Mouse (Mus musculus) activated CD4-positive, CD25-positive, alpha-beta regulatory T cell (primary cell): ENCODE measurements around the gene Edf1. TPM values are rescaled to one million over a fixed set of nuclear protein-coding genes. Genes with fewer than 3 reads are reported as not detected.

ENCODE experiments used
- polyA plus RNA-seq, 2 experiments: library from polyadenylated mRNA; unstranded; fragments of 100-300 nt; shearing (Covaris generic); gene quantifications; one replicate each; pipeline ENCODE4 v1.2.1; 2017

The Edf1 gene
- 100 to 1,000 TPM; 327 to 440 TPM for polyA plus RNA-seq

GRCm38 (mm10) chr2:25557221-25557963 lies at the start of gene Edf1:
TSS of gene Edf1 (plus strand) at chr2:25557847.

DNA sequence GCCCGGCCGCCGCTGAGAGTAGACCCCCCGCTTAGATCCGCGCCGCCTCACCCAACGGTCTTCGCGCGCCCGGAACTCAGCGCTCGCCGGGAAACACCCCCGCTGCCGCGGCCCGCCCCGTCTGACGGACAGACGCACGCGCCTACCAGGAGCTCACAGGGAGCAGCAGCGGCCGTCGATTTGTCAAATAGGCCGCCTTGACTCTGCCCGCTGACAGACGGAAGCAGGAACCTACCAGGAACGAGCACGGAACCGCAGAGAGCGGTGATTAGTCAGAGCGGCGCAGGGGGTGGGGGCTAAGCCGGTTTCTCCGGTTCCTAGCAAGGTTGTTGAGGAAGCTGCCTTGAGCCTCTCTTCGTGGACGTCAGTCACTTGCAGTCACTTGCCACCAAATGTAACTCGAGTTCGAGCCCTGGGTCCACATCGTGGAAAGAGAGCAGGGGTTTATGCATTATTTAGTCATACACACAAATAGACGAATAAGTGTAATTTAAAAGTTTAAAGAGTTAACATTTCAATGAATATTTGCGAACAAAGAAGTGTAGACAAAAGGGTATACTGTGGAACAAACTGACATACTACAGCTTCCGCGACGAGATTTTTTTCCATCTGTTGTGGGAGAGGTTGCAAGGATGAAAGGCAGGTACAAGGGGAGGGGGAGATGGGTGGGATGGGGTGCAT lies 10.7 kb upstream of the Edf1 start, which contains the start of gene Traf2:
Traf2 (minus strand) TSS at position 130 of the 681 bp plus-strand sequence.

DNA sequence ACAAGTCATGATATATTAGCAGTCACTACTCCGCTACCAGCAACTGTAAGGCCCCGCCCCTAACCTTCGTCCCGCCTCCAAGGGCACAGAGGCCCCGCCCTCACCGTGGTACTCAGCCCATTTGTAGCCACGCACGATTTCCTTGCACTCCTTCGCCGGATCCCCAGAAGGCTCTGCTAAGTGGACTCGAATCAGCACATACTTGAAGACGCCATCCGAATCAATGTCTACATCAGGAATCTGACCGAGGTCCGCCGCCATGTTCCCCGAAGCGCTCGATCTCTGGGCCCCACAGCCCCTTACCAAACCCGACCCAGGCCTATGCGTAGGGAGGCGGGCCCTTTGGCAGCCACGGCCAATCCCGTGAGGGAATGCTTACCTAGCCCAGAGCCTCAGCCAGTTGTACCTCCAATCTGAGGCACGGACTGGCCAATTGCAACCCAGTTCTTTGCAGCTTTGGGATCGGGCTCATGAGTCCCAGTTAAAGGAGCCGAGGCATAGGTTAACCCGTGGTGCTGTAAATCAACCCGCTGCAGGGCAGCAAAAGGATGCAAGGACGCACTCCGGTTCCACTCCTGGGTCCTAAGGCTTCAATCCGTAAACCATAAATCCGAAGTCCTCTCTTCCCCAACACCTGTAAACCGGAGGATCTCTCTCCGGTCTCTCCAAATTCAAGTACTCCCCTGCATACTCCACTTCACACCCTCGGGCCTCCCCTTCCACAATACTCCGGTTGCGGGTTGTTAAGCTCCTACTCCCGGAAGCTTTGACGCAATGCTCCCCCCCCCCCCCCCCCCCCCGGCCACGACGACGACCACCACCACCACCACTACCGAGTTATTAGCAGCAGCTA lies 17.2 kb downstream of the Edf1 start, which contains the start of the genes Mamdc4 and Phpt1:
Mamdc4 (minus strand) TSS at position 267 of the 853 bp plus-strand sequence.
Phpt1 (minus strand) TSS at position 646 of the 853 bp plus-strand sequence.

GRCm38 (mm10) chr2:25581294-25581864 lies 23.7 kb downstream of the Edf1 start, which contains the start of gene Ajm1:
TSS of gene Ajm1 (minus strand) at chr2:25581757.

DNA sequence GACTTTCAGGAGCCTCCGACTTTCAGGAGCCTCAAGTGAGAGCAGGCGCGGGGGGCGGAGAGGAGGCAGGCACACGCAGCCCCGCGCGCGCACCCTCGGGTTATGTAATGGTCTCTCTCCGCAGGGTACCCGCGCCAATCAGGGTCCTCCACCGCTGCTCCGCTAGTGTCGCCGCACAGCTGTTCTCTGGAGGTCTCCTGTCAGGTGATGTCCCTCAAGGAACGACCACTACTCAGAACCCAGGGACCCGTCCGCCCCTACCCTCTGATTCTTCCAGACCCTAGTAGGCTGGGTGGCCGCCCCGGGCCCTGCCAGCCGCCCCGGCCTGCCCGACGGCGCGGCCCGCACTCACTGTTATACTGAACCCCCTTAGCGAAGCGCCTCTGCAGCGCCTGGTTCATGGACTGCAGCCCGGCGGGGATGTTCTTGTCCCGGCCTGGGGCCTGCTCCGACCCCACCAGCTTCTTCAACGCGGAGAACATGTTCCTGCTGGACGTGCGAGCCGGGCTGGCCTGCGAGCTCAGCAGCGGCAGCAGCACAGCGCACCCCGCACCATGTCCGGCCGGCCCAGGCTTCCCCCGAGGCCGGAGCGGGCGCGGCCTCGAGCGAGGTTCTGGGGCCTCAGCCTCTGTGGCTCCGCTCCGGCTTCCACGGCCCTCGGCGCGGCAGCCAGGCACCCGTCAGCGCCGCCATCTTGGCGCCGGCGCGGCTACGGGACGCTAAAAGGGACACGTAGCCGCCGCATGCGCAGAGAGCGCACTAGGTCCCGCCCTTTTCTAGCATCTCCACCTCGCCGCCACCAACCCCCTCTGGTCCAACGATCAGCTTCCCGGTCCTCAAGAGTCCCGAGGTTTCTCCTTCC lies 50.3 kb downstream of the Edf1 start, which contains the start of gene Rabl6:
Rabl6 (minus strand) TSS at position 761 of the 862 bp plus-strand sequence.

Other genes starting within 250 kb of the Edf1 start
- gene Grin1, start 238.7 kb upstream of the Edf1 start, polyA plus RNA-seq, result under 1 TPM; 0.10 to 0.39 TPM
- gene Man1b1, start 225.5 kb upstream of the Edf1 start, polyA plus RNA-seq, result 10 to 100 TPM; 17.2 to 17.6 TPM
- gene Dpp7, start 201.5 kb upstream of the Edf1 start, polyA plus RNA-seq, result 10 to 100 TPM; 13.0 to 16.1 TPM
- 10 to 100 TPM; 50.7 to 71.9 TPM for gene Uap1l1, start 192.2 kb upstream of the Edf1 start, polyA plus RNA-seq
- 1 to 10 TPM; 4.3 to 6.6 TPM for gene Sapcd2, start 185.5 kb upstream of the Edf1 start, polyA plus RNA-seq
- under 1 TPM in 1 of 2 experiments, not detected in 1; 0.17 TPM for gene Entpd2, start 162.0 kb upstream of the Edf1 start, polyA plus RNA-seq
- gene Npdc1, start 158.5 kb upstream of the Edf1 start, polyA plus RNA-seq, result 1 to 10 TPM; 1.1 to 4.0 TPM
- gene Fut7, start 134.6 kb upstream of the Edf1 start, polyA plus RNA-seq, result 10 to 100 TPM; 13.1 to 35.9 TPM
- 10 to 100 TPM; 20.5 to 67.6 TPM for gene Abca2, start 129.1 kb upstream of the Edf1 start, polyA plus RNA-seq
- gene Clic3, start 101.0 kb upstream of the Edf1 start, polyA plus RNA-seq, result 1 to 10 TPM; 1.1 to 2.4 TPM
- gene Paxx, start 96.8 kb upstream of the Edf1 start, polyA plus RNA-seq, result 100 to 1,000 TPM in 1 of 2 experiments, 10 to 100 TPM in 1; 95.9 to 106 TPM
- under 1 TPM in 1 of 2 experiments, not detected in 1; 0.63 TPM for gene Ptgds, start 87.8 kb upstream of the Edf1 start, polyA plus RNA-seq
- not detected for gene Lcn12, start 63.9 kb upstream of the Edf1 start, polyA plus RNA-seq
- gene Fbxw5, start 57.1 kb upstream of the Edf1 start, polyA plus RNA-seq, result 10 to 100 TPM; 64.4 to 86.7 TPM
- 1 to 10 TPM; 5.9 to 6.1 TPM for gene C8g, start 56.1 kb upstream of the Edf1 start, polyA plus RNA-seq
- gene Traf2, start 10.9 kb upstream of the Edf1 start, polyA plus RNA-seq, result 10 to 100 TPM; 52.5 to 80.6 TPM
- gene Mamdc4, start 17.0 kb downstream of the Edf1 start, polyA plus RNA-seq, result 1 to 10 TPM; 1.2 to 1.8 TPM
- 10 to 100 TPM; 51.3 to 89.9 TPM for gene Phpt1, start 17.4 kb downstream of the Edf1 start, polyA plus RNA-seq
- gene Ajm1, start 23.9 kb downstream of the Edf1 start, polyA plus RNA-seq, result under 1 TPM; 0.58 to 0.69 TPM
- gene Rabl6, start 50.7 kb downstream of the Edf1 start, polyA plus RNA-seq, result 10 to 100 TPM; 30.8 to 31.8 TPM
- gene Ccdc183, start 59.8 kb downstream of the Edf1 start, polyA plus RNA-seq, result not detected
- 1 to 10 TPM; 1.2 to 4.9 TPM for gene Tmem141, start 64.2 kb downstream of the Edf1 start, polyA plus RNA-seq
- 1 to 10 TPM; 4.7 to 8.3 TPM for gene Fcna, start 70.2 kb downstream of the Edf1 start, polyA plus RNA-seq
- not detected for gene Lcn8, start 95.3 kb downstream of the Edf1 start, polyA plus RNA-seq
- not detected for gene Lcn5, start 100.1 kb downstream of the Edf1 start, polyA plus RNA-seq
- gene Lcn6, start 118.9 kb downstream of the Edf1 start, polyA plus RNA-seq, result under 1 TPM in 1 of 2 experiments, not detected in 1; 0.60 TPM
- under 1 TPM; 0.14 to 0.21 TPM for gene Lcn10, start 124.9 kb downstream of the Edf1 start, polyA plus RNA-seq
- not detected for gene Obp2a, start 142.2 kb downstream of the Edf1 start, polyA plus RNA-seq
- 10 to 100 TPM; 57.5 to 58.4 TPM for gene Bmyc, start 148.9 kb downstream of the Edf1 start, polyA plus RNA-seq
- not detected for gene Obp2b, start 179.2 kb downstream of the Edf1 start, polyA plus RNA-seq
- gene Lcn3, start 207.7 kb downstream of the Edf1 start, polyA plus RNA-seq, result under 1 TPM in 1 of 2 experiments, not detected in 1; 0.34 TPM
- not detected for gene Lcn11, start 219.2 kb downstream of the Edf1 start, polyA plus RNA-seq
- gene Gm13539, start 224.4 kb downstream of the Edf1 start, polyA plus RNA-seq, result not detected